Mouse (Mus musculus) T-cell, adult 2 months (primary cell): ENCODE data around the gene Pard3.

Experiments used
- DNase-seq: peaks from one replicate; pipeline ENCODE4 v3.0.0; 2022; ENCODE audit warnings: low spot score

Gene Pard3

DNA sequence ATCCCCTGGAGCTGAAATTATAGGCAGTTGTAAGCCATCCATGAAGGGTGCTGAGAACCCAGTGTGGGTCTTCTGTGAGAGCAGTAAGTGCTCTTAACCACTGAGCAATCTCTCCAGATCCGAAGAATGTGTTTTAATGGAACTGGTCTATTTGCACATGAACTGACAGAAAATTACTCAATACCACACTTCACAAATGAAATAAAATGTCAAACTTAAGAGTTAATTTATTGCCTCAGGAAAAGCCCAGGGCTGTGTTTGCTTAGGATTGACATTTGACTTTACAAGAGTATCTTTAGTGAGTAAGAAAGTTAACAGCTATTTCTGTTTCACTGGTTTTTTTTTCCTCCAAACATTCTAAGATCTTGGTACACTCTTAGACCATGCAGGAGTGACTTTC is 23.7 kb downstream of the Pard3 start:
- DNase-seq = no peak

DNA sequence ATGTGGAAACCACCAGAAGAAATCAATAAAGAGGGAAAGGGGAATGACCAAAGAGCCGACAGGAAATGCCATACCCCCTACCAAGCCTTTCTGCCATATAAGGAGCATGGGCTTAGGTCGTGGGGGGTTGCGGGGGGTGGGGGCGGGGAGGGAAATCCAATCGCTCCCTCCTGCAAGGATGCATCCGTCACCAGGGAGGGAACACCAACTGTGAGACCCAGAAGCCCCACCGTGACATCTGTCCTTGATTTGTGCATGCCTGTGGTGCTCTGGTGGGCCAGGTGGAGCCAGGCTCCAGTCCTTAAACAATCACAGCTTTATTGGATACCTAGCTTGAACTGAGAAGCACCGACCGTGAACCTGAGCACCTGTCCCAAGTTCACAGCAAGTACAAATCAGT is 24.7 kb downstream of the Pard3 start:
- DNase-seq = no peak

DNA sequence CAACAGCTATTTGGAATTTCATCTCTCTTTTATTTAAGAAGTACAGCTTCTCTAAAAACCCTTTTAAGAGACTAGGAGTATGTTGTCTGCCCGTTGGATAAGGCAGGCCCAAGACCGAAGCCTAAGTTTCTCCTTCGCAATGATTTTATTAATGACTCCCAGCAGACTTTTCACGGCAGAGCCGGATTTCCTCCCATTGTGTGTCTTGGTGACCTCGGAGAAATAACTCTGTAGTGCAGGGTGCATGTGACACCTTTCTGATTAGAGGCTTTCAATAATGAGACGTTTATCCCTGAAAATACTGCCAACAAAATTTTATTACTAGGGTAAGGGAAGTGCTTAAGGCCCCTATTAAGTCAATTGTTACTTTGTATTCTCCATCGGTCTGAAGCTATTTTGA is 25.3 kb downstream of the Pard3 start:
- no peak for DNase-seq

DNA sequence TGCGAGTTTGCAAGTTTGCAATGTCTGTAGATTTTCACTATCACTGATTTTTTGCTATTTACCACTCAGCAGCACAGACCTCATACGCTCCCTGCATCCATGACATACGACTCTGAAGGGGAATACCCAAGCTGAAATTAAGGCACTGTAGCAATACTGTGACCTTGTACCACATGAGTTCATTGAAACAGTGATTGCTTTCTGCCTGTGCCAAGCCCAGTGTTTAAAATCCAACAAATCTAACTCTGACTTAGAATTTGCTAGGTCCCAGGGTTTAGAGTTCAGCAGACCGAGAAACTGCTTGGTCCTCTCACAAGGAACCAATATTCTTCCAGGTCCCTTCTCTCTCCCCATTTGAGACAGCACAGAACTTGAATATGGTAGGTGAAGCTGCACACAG is 26.7 kb downstream of the Pard3 start:
- DNase-seq = no peak

DNA sequence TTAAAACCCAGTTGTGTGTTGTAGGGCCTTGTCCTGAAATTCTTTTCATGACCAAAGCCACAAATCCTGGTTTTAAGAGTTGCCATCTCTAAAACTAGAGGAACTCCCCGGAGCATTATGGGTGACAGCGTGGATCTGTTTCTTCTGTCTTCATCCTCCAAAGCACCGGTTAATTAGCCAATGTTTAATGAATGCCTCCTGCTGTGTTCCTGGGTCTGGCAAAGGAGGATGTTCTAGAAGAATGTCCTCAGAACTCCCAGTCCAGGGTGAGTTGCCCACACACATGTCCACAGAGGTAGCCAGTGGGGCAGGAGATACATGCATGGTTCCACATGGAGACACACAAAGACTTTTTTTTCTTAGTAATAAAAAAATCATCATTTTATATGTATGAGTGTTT is 28.2 kb downstream of the Pard3 start:
- no peak for DNase-seq

DNA sequence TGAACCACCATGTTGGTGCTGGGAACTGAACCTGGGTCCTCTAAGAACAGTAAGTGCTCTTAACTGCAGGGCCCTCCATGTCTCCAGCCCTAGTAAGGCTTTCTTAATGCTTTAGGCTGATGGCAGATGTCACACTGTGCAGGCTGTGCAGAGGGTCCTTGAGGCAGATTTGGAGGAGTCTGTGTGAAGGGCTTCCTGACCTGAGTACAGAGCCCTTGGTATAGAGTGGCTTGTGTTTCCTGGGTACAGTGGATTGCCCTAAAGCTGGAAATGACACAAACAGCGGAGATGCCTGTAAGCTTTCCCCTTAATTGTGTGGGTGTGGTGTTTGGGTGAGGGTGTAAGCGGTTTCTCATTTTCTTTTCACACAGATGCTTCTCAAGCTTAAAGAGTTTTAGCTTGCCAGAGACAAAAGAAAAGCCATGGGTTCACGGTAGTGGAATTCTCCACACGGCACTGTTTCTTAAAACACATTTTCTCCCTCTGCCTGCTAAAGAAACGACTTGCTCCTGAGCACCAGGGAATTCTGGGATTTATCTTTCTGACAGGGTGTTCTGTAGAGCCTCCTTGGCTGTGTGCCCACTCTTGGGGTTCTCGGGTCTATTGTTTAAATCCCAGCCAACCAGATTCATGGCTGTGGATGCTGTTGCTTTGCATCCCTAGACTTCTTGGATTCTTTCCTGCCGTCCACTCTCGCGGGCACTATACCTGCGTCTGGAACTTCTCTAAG is 28.9 kb downstream of the Pard3 start:
- DNase-seq = no peak

DNA sequence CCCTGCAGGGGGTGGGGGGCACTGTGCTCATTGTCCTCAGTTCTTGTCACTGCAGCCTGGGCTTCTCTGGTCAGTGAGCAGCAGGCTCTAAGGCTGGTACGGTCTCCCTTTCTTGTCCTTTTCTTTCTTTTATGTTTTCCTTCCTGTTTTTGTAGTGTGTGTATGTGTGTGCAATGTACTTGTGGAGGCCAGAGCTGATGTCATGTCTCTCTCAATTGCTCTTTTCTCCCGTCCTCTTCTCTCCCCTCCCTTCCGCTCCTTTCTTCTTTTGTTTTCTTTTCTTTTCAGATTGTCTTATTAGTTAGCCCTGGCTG is 29.4 kb downstream of the Pard3 start:
- DNase-seq = no peak

DNA sequence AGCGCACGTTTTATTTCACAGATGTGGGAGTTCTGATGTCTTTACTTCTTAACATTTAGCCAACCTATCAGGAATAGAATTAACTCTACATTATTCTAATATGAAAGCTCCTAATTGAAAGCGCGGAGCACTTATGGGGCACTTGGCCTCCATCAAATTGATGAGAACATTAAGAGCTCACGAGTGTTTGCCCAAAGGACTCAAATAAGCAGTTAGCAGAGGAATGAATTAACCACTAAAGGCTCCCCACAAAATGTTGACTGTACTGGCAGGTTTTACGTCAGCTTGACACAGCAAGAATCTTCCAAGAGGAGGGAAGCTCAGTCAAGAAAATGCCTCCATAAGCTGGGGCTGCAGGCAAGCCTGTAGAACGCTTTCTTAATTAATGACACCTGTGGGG is 32.1 kb downstream of the Pard3 start:
- DNase-seq = no peak

DNA sequence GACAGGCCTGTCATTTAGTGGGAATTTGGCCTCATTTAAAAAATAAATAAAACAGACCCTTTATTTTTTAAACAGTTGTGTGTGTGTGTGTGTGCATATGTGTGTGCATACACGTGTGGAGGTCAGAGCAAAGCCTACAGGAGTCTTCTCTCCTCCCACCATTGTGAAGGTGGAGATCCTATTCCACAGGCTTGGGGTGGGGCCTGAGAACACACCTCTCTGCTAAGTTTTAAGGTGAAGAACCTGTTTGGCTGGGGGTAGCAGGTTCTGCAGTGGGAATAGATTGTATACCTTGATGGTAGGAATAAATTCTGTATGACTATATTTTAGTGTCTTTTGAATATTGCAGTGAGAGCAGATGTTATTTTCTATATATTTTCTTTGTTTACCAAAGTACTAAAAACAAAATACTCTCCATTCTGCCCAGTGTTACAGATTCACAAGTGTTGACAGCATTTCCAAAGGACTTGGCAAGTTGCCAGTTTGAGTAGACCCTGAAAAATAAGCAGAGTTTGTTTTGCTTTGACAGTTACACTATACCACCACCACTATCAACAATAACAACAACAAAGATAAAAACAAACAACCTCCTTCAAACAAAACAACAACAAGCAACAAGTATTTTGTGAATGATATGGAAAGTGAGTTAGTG is 35.9 kb downstream of the Pard3 start:
- no peak for DNase-seq

DNA sequence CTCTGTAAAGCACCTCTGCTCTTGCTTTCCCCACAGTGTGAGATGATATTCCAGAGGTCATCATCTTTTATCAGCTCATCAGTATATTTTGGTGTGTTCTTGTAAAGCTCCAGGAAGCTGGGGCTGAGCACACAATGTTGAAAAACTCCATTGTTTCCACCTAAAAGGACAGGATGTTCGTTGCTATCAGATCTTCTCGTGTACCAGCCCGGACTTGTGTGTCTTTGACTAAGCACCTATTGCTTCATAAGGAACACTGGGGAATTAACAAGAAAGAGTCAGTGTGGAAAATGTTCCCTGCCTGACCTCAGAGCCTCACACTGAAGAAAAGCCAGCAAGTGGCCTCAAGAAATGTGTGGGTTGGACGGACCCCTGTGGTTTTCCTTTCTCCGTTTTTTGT is 39.6 kb downstream of the Pard3 start:
- no peak for DNase-seq

DNA sequence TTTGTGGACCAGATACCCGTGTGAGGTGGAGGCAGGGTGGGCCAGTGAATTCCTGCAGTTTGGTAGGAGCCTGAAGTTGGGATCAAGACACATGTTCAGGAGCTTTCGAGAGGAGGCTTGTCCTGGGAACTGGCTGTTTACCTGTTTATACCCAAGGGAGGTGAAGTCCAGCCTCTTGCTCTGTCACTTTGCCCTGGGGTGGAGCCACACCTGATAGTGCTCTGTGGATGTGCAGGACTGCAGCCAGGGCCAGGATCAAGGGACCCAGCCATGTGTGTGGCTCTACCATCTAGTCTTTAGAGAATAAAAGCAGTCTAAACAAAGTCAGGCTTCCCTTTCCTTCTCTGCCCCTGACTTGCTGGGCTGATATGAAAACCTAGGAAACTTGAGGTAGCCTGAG is 40.9 kb downstream of the Pard3 start:
- DNase-seq = no peak

DNA sequence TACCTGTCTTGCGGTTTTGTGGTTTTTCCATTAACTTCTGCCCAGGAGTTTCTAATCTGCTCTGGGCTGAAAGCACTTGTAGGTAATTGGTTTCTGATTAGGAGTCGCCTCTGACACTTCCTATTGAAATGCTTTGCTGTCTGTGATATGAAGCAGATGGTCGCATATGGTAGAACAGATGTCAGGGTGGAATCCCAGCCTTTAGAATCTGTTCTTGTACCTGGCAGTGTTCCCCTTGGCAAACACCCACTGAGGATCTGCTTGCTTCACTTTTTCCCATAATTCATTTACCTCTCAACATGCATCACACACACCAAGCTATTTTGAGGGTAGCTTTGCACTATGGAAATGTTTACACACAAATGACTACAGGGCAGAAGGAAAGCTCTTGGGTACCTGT is 44.2 kb downstream of the Pard3 start:
- no peak for DNase-seq

DNA sequence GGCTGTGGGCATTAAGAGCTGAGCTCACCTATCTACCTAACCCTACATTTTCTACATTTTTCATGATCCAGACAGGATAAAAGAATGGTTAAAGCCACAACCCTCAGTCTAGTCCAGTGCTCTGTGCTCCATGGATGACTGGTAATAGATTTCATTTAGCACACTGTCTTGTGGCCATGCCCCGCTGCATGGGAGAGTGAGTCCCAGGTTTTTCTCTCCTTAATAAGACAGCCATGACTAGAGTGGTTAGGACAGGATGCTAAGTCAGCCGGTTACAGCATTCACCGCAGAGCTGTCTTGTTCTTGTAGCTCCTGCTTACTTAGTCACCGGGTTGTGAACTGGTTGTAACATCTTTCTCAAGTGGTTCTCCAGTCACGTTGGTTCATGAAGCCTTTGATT is 49.5 kb downstream of the Pard3 start:
- DNase-seq = no peak

DNA sequence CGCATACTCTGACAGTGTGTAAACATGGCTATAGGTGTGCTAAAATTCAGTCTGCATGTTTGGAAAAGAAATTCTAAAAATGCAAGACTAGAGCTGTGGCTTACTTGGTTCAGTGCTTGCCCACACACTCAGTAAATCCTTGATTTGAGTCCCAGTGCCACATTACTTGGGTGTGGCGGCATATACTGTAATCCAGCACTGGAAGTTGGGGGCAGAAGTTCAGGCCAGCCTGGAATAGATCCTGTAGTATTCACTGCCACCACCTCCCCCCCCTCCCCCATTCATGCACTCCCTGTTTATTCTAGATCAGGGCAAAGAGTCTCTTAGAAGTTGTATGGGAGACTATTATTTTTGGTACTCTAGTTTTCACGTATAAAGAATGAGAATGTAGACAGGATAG is 52.1 kb downstream of the Pard3 start:
- no peak for DNase-seq

DNA sequence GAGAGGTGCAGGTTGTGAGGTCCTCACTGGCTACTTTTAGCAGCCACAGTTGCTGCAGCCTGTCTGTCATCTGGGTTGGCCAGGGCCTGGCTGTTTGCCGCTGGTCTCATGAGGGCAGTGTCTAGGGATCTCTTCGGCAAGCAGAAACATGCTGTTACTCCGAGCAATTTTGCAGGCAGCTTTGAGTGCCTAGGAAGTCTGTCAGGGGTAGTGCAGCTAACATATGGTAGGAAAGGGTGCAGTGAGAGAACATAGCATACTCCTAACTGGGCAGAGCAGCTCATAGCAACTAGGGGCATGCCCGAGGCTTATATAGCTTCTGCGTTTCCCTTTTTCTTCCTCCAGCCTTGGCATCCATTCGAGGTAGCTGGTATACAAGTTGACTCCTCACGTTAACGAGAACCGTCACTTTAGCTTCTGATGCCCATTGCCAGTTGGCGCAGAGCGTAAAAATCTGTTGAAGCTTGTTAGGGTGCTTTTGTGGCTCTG is 54.7 kb downstream of the Pard3 start:
- DNase-seq = no peak

DNA sequence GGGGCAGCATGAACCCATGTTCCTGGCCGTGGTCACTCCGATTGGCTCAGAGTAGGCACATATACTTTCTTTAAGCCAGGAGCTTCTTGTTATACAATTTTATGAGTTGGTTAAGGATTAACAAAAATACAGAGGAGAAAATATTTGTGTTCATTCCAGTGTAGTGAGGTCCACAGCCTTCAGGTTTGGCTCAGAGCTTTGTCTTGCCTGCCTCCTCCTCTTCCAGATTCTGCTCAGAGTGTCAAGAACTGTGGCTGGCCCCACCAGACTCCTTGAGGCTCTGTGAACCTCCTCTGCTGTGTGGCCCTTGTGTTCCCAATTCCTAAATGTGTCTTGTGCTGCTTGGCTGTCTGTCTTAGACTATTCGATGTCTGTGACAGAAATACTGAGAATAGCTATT is 59.7 kb downstream of the Pard3 start:
- no peak for DNase-seq

DNA sequence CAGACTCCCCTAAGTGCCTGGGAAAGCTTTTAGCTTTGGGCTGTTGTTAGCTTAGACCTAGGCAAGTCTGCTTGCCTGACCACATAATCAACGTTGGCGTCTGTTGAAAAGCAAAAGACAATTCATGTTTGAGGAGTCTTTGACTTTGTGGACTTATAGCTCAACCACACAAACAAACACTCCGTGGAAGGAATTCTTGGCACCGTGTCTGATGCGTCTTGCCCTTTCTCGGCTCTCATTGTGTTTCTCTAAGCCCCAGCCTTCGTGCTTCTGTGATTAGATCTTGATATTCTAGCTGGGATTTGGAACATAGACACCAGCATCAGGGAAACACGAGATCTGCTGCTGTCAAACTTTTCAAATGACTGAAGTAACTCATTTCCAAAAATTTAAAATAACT is 61.1 kb downstream of the Pard3 start:
- DNase-seq = no peak

DNA sequence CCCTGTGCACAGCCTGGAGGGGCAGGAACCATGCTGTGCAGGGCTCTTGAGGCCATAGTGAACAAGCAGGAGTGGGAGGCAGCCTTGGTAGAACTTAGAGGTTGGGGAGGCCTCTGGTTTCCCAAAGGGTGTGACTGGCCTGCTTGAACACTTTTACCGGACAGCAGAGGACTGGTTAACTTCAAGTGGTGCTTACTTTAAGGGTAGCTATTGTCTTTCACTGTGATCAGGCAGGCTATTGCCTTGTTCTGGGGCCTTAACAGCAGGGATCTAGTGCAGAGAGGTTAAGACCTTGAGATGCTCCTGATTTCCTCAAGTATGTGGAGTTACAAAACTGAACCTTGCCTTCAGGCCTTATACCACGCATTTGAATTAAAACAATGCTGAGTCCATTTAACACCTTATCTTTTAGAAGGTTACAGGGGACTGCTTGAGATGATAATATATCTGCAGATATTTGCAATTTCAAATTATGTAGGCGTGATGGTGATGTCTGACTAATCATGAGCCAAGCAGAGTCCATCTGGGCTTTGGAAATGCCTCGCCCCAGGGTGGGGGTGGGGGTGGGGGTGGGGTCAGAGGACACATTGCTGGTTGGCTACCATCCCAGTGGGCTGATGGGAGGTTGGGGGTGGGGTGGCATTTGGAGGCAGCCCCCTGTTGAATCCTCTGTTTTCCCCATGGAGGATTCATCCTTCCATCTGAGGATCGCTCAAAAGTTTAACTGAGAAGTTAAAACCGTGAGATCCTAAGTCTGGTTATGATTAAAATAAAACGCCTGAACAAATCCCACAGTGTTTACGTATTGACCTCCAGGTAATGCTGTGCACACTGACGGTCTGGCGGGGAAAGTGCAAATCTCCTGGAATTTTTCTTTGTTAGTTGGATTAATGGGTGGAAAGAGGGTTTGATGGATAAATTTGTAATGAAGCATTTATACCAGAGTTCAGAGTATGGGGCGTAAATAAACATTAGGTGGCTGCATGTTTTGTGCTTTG is 62.3 kb downstream of the Pard3 start:
- no peak for DNase-seq

DNA sequence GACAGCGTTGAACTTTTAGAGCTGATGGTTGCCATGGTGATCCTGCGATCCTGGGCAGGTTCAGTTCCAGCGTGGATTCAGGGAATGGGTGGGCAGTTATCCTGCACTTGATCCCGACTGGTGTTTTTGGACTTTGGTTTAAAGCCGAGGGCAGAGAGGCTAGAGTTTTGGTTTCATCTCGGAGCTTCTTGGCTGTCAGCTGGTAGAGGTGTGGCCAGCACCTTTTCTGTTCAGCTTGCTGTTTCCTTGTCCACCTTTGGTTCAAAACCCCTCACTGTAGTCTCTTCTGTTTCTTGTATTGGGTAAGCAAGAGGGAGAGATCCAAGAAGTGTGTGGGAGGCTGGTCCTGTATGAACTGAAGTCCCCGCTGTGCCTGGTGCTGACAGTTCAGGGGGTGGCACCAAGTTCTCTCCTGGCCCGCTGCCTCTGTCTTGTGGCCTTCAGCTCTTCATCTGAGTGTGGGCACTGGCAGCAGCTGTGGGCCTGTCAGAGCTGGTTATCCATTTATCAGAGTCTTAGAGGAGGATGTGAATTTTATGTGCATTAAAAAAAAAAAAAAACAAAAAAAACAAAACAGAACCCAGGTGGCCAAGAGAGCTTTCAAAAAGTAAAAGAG is 65.2 kb downstream of the Pard3 start:
- no peak for DNase-seq

DNA sequence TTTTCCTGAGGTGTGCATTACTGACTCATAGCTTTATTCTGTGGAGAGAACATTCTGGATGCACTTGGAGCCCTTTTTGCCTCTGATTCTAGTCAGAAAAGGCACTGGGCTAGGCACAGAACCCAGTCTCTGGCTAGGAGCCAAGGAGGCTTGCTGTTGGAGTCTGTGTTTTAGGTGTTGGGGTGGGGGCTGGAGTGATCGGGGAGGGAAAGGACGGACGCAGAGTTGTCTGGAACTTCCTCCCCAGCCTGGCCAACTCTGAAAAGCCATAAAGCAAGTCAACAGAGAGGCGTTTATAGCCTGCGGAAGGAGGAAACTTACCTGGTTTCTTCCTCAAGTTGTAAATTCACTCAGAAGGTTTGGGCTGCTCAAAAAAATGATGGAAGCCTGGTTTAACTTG is 70.6 kb downstream of the Pard3 start:
- no peak for DNase-seq

DNA sequence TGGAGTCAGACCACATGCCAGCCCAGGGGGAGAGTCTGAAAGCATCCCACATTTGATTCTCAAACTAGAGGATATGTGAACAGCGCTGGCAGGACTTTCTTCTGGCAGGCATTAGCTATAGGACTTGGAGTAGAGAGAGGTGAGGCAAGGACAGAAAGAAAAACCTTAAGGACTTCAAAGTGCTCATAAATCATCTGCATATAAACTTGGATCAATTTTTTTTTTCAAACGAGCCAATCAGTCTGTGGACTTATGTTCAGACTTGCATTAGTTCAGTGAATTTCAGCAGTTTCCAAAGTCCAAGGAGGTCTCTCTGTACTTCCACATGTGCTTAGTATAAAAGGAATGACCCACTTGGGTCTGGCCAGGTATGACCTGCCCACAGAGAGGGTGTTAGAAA is 72.5 kb downstream of the Pard3 start:
- no peak for DNase-seq

DNA sequence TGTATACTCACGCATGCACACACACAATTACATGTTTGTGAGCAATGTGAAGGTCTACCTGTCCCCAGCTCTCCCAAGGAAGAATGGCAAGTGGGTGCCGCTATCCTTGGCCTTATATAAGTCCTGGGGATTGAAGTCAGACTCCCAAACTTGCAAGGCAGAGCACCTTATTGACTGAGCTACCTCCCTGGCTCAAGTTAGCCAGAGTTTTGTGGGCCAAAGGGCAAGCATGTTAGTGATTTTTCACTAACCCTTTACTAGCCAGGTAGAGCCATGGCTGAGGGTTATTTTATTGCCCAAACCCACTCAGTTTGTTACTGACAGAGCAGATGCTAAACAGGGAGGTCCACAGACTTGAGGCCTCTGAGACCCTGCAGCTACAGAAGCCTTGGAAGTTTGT is 73.1 kb downstream of the Pard3 start:
- no peak for DNase-seq

DNA sequence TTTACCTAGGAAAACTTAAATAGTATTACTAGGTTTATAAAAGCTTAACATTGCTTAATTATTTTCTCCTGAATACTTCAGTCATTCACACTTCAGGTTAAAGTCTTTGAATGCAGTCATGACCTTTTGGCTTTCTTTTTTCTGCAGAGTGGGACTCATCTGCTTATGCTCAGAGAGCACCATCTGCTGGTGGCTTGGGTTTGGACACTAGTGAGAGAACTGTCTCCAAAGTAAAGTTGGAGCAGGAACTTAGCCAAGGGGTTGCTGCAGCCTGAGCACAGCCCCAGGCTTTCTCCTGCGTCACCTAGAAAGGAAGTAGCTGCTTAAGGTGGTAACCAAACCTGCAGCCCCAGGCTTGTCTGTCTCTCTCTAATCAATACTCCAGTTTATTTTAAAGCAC is 75.5 kb downstream of the Pard3 start:
- DNase-seq = no peak
